Mouse (Mus musculus) erythroblast, embryonic 14.5 days (primary cell): Measurements from ENCODE around the gene Ikbip.

ENCODE experiments used
- GATA1 ChIP-seq: IDR thresholded peaks from 2 replicates; pipeline ENCODE4 v1.6.1; 2012; ENCODE audit warnings: low read length, inconsistent platforms, mixed read lengths
- TAL1 ChIP-seq: IDR thresholded peaks from 3 replicates; pipeline ENCODE4 v1.6.1; 2012; ENCODE audit warnings: low read length, inconsistent platforms, mixed read lengths

GRCm38 (mm10) chr10:91101936-91102335, 19.2 kb downstream of the Ikbip start:
- TF ChIP-seq TAL1 (no peak), GATA1 (no peak)
